9 mouse cellular contexts compared by ENCODE assay signal in the genomic region with DNA sequence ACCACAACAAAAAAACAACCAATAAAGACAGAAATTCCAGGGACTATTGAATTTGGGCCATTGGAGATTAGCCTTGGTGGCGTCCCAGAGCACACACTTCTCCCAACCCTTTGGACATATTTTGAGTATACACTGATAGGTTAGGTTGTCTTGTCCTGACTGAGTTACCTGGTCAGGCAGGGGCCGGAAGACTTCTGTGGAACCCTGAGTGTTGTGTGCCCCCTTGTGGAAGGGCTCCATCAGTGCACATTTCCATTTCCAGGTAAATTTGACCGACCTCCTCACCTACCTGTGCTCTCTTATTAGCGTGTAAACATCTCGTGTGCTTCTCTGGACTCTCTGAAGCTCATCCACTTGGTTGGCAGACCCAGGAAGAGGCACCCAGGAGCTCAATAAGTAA. TPM values are rescaled to one million over a fixed set of nuclear protein-coding genes. Genes with fewer than 3 reads are reported as not detected.
A peak's percentile ranks its signal among the peaks of the same experiment; 100 is the strongest.
DNase-seq lines count a peak whose midpoint lies in the region; ATAC-seq and TF ChIP-seq lines count a peak whose summit lies in the region.
"Had no signal": no experiment of that assay in that cellular context is flagged by ENCODE, and none has a peak within 500 bp of the region (broad histone marks: within the 10 kb centered on the region; RNA-seq: fewer than 3 reads in every experiment).

No protein-coding gene starts in this region.

- no peak overlapping the region for H3K9ac ChIP-seq in forebrain, postnatal 0 days
- H3K9ac ChIP-seq in forebrain, embryonic 12.5 days: no peak overlapping the region

- peak; percentile 31 for DNase-seq in forebrain, postnatal 0 days
- no peak for DNase-seq in testis, postnatal 10 days (ENCODE audit: low spot score)
- peak; percentile 70 for DNase-seq in embryo, embryonic 10.5 days (ENCODE audit: low spot score)
- DNase-seq in kidney, postnatal 14 days: peak; percentile 66
- no peak for DNase-seq in ovary, postnatal 14 days (ENCODE audit: low spot score)

- H3K4me3 ChIP-seq in forebrain, postnatal 0 days (ENCODE audit: low read depth, low read length): no peak overlapping the region
- no peak overlapping the region for H3K4me3 ChIP-seq in forebrain, embryonic 12.5 days (replicated peaks)
- no peak overlapping the region for H3K4me3 ChIP-seq in testis, adult 2 months (ENCODE audit: control insufficient read depth, low read depth, low read length)
- no peak overlapping the region for H3K4me3 ChIP-seq in olfactory bulb, adult 2 months (ENCODE audit: insufficient read depth, low read depth, low read length)

- no peak for TF ChIP-seq POLR2A in testis, adult 2 months (IDR thresholded peaks at IDR 0.05; ENCODE audit: control insufficient read depth, low read depth, low read length)
- TF ChIP-seq POLR2A in olfactory bulb, adult 2 months (IDR thresholded peaks at IDR 0.05; ENCODE audit: insufficient read depth, low read depth, low read length): no peak

- 0 out of 2 replicates have a peak, but pooled peaks cover 6% of the 10 kb centered on the region for H3K27me3 ChIP-seq in forebrain, postnatal 0 days (ENCODE audit: insufficient read depth, low read length)
- H3K27me3 ChIP-seq in forebrain, embryonic 12.5 days: peaks cover 10% of the 10 kb centered on the region
- no peaks in the 10 kb centered on the region for H3K27me3 ChIP-seq in testis, adult 2 months (ENCODE audit: control insufficient read depth, insufficient read depth, low read length)

- no peak overlapping the region for H3K27ac ChIP-seq in forebrain, postnatal 0 days (ENCODE audit: low read depth, low read length)
- no peak overlapping the region for H3K27ac ChIP-seq in forebrain, embryonic 12.5 days
- no peak overlapping the region for H3K27ac ChIP-seq in testis, adult 2 months (ENCODE audit: control insufficient read depth, insufficient read depth, low read depth, low read length)
- H3K27ac ChIP-seq in olfactory bulb, adult 2 months (ENCODE audit: insufficient read depth, low read depth, low read length): no peak overlapping the region

- no peaks in the 10 kb centered on the region for H3K36me3 ChIP-seq in forebrain, postnatal 0 days (ENCODE audit: insufficient read depth)
- no peaks in the 10 kb centered on the region for H3K36me3 ChIP-seq in forebrain, embryonic 12.5 days (replicated peaks)
- no peaks in the 10 kb centered on the region for H3K36me3 ChIP-seq in testis, adult 2 months (ENCODE audit: control insufficient read depth, insufficient read depth, low read length)

- peak; percentile 76 for TF ChIP-seq CTCF in forebrain, postnatal 0 days (IDR thresholded peaks at IDR 0.05; ENCODE audit: low read depth)
- TF ChIP-seq CTCF in testis, adult 2 months (IDR thresholded peaks at IDR 0.05; ENCODE audit: control insufficient read depth, insufficient read depth, insufficient replicate concordance, low read depth, low read length): peak; percentile 47; the same call in 1 of the 2 replicates
- peak; percentile 83 for TF ChIP-seq CTCF in olfactory bulb, adult 2 months (IDR thresholded peaks at IDR 0.05; ENCODE audit: insufficient read depth, low read depth, low read length)

- no peak overlapping the region for H3K4me2 ChIP-seq in forebrain, postnatal 0 days (ENCODE audit: low read depth)
- H3K4me2 ChIP-seq in forebrain, embryonic 12.5 days: no peak overlapping the region

- 0 out of 2 replicates have a peak, but pooled peaks cover 3% of the 10 kb centered on the region for H3K4me1 ChIP-seq in forebrain, postnatal 0 days (ENCODE audit: insufficient read depth)
- H3K4me1 ChIP-seq in forebrain, embryonic 12.5 days: peaks cover 22% of the 10 kb centered on the region
- H3K4me1 ChIP-seq in testis, adult 2 months (ENCODE audit: control insufficient read depth, insufficient read depth, low read length): no peaks in the 10 kb centered on the region
- H3K4me1 ChIP-seq in olfactory bulb, adult 2 months (ENCODE audit: control insufficient read depth, insufficient read depth, low read length): peaks cover 25% of the 10 kb centered on the region

- no peak for ATAC-seq in forebrain, postnatal 0 days
- no peak for ATAC-seq in forebrain, embryonic 12.5 days (ENCODE audit: low FRiP score)

- H3K9me3 ChIP-seq in forebrain, postnatal 0 days (ENCODE audit: low read length): no peaks in the 10 kb centered on the region
- H3K9me3 ChIP-seq in forebrain, embryonic 12.5 days: no peaks in the 10 kb centered on the region

- 22% methylated on average over 5 of the region's 5 CpGs for WGBS in forebrain, postnatal 0 days
- WGBS in forebrain, embryonic 12.5 days: 28% methylated on average over 5 of the region's 5 CpGs
- 16% methylated on average over 5 of the region's 5 CpGs for WGBS in olfactory bulb, adult 2 months

RNA-seq across cellular contexts. Expression of a gene that starts 9.3 kb away (rescaled TPM):
- total RNA-seq in forebrain, postnatal 0 days (2014; rRNA removed): 82.9 and 90.1 TPM in 2 replicates
- 150 and 179 TPM in 2 replicates for polyA plus RNA-seq in forebrain, postnatal 0 days (2015; fragmentation: Nextera tagmentation; extraction: Ambion mirVana)
- 156 and 160 TPM in 2 replicates for polyA plus RNA-seq in forebrain, embryonic 12.5 days (2016; fragmentation: Nextera tagmentation; extraction: Ambion mirVana)
- 96.3 and 98.7 TPM in 2 replicates for polyA plus RNA-seq in testis, adult 2 months (2012; rRNA removed)
- not detected in 2 replicates for polyA plus RNA-seq in olfactory bulb, adult 2 months (2012; ENCODE audit: insufficient read depth, insufficient read length, low replicate concordance, missing spikeins)

RNA-seq across cellular contexts. Expression of a gene that starts 49.1 kb away (rescaled TPM):
- not detected in 2 replicates for total RNA-seq in forebrain, postnatal 0 days (2014; rRNA removed)
- not detected in 2 replicates for polyA plus RNA-seq in forebrain, postnatal 0 days (2015; fragmentation: Nextera tagmentation; extraction: Ambion mirVana)
- not detected in 2 replicates for polyA plus RNA-seq in forebrain, embryonic 12.5 days (2016; fragmentation: Nextera tagmentation; extraction: Ambion mirVana)
- not detected in 2 replicates for polyA plus RNA-seq in testis, adult 2 months (2012; rRNA removed)
- polyA plus RNA-seq in olfactory bulb, adult 2 months (2012; ENCODE audit: insufficient read depth, insufficient read length, low replicate concordance, missing spikeins): not detected in 2 replicates
- total RNA-seq: left cerebral cortex, postnatal 25 days had no signal

Comparison
In these comparisons a context has a peak if more than half of its experiments do, and no peak if none do; other contexts are left out.
1. DNase-seq: peak in forebrain, postnatal 0 days (single experiment), embryo, embryonic 10.5 days (single experiment) and kidney, postnatal 14 days (single experiment); none in testis, postnatal 10 days (single experiment) and ovary, postnatal 14 days (single experiment).
2. RNA of a gene that starts 9.3 kb away (polyA plus RNA-seq): 156 to 160 TPM in forebrain, embryonic 12.5 days, 150 to 179 TPM in forebrain, postnatal 0 days and 96.3 to 98.7 TPM in testis, adult 2 months; not detected in olfactory bulb, adult 2 months; every median in the first group is over 10 times any median in the second.
3. Peak in every context shown above with its lines, with median percentiles within 50 percentile points of each other: CTCF ChIP-seq.